Mouse (Mus musculus): ENCODE data around the gene E130309D02Rik. TPM values are rescaled to one million over a fixed set of nuclear protein-coding genes. Genes with fewer than 3 reads are reported as not detected.

E130309D02Rik gene
- polyA plus RNA-seq, 1 experiment from 2014 or later: 39.9 TPM

GRCm38 (mm10) chr5:143284762-143285161 lies 30.4 kb downstream of the E130309D02Rik start:
- H3K36me3 ChIP-seq (ENCODE audit: control insufficient read depth, insufficient read depth, low read length): no peaks in the 10 kb centered on the region
- no peak overlapping the region for H3K9ac ChIP-seq (ENCODE audit: low read depth, low read length)
- H3K4me2 ChIP-seq (replicated peaks; ENCODE audit: low read depth, low read length): no peak overlapping the region
- H3K4me3 ChIP-seq (ENCODE audit: low read length): no peak overlapping the region
- no peak overlapping the region for H3K27ac ChIP-seq (ENCODE audit: low read depth, low read length)
- WGBS: 57% methylated on average over 6 of the region's 6 CpGs
- ATAC-seq (ENCODE audit: low FRiP score, low TSS enrichment): no peak
- no peaks in the 10 kb centered on the region for H3K4me1 ChIP-seq (ENCODE audit: control insufficient read depth, insufficient read depth, low read length)
- H3K9me3 ChIP-seq (ENCODE audit: control insufficient read depth, low read length): no peaks in the 10 kb centered on the region
- H3K27me3 ChIP-seq (ENCODE audit: control insufficient read depth, insufficient read depth, low read length): peaks cover 42% of the 10 kb centered on the region

GRCm38 (mm10) chr5:143279247-143279646 lies 35.9 kb downstream of the E130309D02Rik start:
- 45% methylated on average over 8 of the region's 10 CpGs for WGBS
- ATAC-seq (ENCODE audit: low FRiP score, low TSS enrichment): 0 out of 2 replicates have a peak, but pooled peaks have one; percentile 28

DNA sequence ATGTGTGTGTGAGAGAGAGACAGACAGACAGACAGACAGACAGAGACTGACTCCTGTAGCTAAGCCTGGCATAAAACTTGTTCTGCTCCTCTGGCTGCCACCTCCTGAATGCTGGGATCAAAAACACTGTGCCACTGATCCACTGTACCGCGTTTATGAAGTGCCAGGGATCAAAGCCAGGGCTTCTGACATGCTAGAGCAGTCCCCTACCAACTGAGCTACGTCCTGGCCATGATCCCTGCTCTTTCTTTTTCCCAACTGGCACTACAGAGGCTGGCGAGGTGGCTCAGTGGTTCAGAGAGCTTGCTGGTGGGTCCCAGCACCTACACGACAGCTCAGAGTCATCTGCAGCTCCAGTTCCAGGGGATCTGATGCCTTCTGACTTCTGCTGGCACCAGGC lies 39.4 kb downstream of the E130309D02Rik start:
- H3K9me3 ChIP-seq (ENCODE audit: control insufficient read depth, low read length): no peaks in the 10 kb centered on the region
- H3K27me3 ChIP-seq (ENCODE audit: control insufficient read depth, insufficient read depth, low read length): no peaks in the 10 kb centered on the region; the same call in 1 of the 2 replicates
- H3K27ac ChIP-seq (ENCODE audit: low read depth, low read length): no peak overlapping the region
- 48% methylated on average over 5 of the region's 5 CpGs for WGBS
- no peak overlapping the region for H3K4me3 ChIP-seq (ENCODE audit: low read length)
- H3K4me2 ChIP-seq (replicated peaks; ENCODE audit: low read depth, low read length): no peak overlapping the region
- ATAC-seq (ENCODE audit: low FRiP score, low TSS enrichment): no peak
- no peak overlapping the region for H3K9ac ChIP-seq (ENCODE audit: low read depth, low read length)
- H3K36me3 ChIP-seq (ENCODE audit: control insufficient read depth, insufficient read depth, low read length): no peaks in the 10 kb centered on the region
- H3K4me1 ChIP-seq (ENCODE audit: control insufficient read depth, insufficient read depth, low read length): no peaks in the 10 kb centered on the region

More at GRCm38 (mm10) chr5:143279247-143279646, 35.9 kb downstream of the E130309D02Rik start:
- H3K4me3 ChIP-seq (ENCODE audit: low read length): no peak overlapping the region
- H3K4me2 ChIP-seq (replicated peaks; ENCODE audit: low read depth, low read length): no peak overlapping the region
- H3K27me3 ChIP-seq (ENCODE audit: control insufficient read depth, insufficient read depth, low read length): no peaks in the 10 kb centered on the region; the same call in 1 of the 2 replicates
- H3K27ac ChIP-seq (ENCODE audit: low read depth, low read length): no peak overlapping the region
- no peaks in the 10 kb centered on the region for H3K4me1 ChIP-seq (ENCODE audit: control insufficient read depth, insufficient read depth, low read length)
- no peaks in the 10 kb centered on the region for H3K36me3 ChIP-seq (ENCODE audit: control insufficient read depth, insufficient read depth, low read length)
- no peak overlapping the region for H3K9ac ChIP-seq (ENCODE audit: low read depth, low read length)
- H3K9me3 ChIP-seq (ENCODE audit: control insufficient read depth, low read length): no peaks in the 10 kb centered on the region

GRCm38 (mm10) chr5:143272540-143273330 lies 42.4 kb downstream of the E130309D02Rik start:
- 93% methylated on average over 16 of the region's 16 CpGs for WGBS
- no peak for ATAC-seq (ENCODE audit: low FRiP score, low TSS enrichment)
- no peak overlapping the region for H3K4me3 ChIP-seq (ENCODE audit: low read length)
- H3K9me3 ChIP-seq (ENCODE audit: control insufficient read depth, low read length): no peaks in the 10 kb centered on the region
- H3K4me2 ChIP-seq (replicated peaks; ENCODE audit: low read depth, low read length): no peak overlapping the region
- no peak overlapping the region for H3K27ac ChIP-seq (ENCODE audit: low read depth, low read length)
- no peaks in the 10 kb centered on the region for H3K36me3 ChIP-seq (ENCODE audit: control insufficient read depth, insufficient read depth, low read length)
- H3K9ac ChIP-seq (ENCODE audit: low read depth, low read length): no peak overlapping the region
- H3K4me1 ChIP-seq (ENCODE audit: control insufficient read depth, insufficient read depth, low read length): peaks cover 6% of the 10 kb centered on the region
- no peaks in the 10 kb centered on the region for H3K27me3 ChIP-seq (ENCODE audit: control insufficient read depth, insufficient read depth, low read length)

- no peak overlapping the region for H3K4me3 ChIP-seq (ENCODE audit: low read length)
- no peak overlapping the region for H3K27ac ChIP-seq (ENCODE audit: low read depth, low read length)
- 64% methylated on average over 3 of the region's 3 CpGs for WGBS
- H3K4me1 ChIP-seq (ENCODE audit: control insufficient read depth, insufficient read depth, low read length): peaks cover 6% of the 10 kb centered on the region
- no peak for ATAC-seq (ENCODE audit: low FRiP score, low TSS enrichment)
- no peaks in the 10 kb centered on the region for H3K9me3 ChIP-seq (ENCODE audit: control insufficient read depth, low read length)
- no peak overlapping the region for H3K9ac ChIP-seq (ENCODE audit: low read depth, low read length)
- no peaks in the 10 kb centered on the region for H3K27me3 ChIP-seq (ENCODE audit: control insufficient read depth, insufficient read depth, low read length)
- H3K36me3 ChIP-seq (ENCODE audit: control insufficient read depth, insufficient read depth, low read length): no peaks in the 10 kb centered on the region
- H3K4me2 ChIP-seq (replicated peaks; ENCODE audit: low read depth, low read length): no peak overlapping the region
Measured at GRCm38 (mm10) chr5:143272108-143272507, 43.1 kb downstream of the E130309D02Rik start.

GRCm38 (mm10) chr5:143271642-143272041 lies 43.5 kb downstream of the E130309D02Rik start:
- WGBS: 88% methylated on average over 6 of the region's 6 CpGs
- Histone ChIP-seq H3K4me3 (ENCODE audit: low read length) (no peak overlapping the region), H3K4me1 (ENCODE audit: control insufficient read depth, insufficient read depth, low read length) (peaks cover 6% of the 10 kb centered on the region), H3K27me3 (ENCODE audit: control insufficient read depth, insufficient read depth, low read length) (no peaks in the 10 kb centered on the region), H3K4me2 (replicated peaks; ENCODE audit: low read depth, low read length) (no peak overlapping the region), H3K9ac (ENCODE audit: low read depth, low read length) (no peak overlapping the region), H3K36me3 (ENCODE audit: control insufficient read depth, insufficient read depth, low read length) (no peaks in the 10 kb centered on the region), H3K27ac (ENCODE audit: low read depth, low read length) (no peak overlapping the region), H3K9me3 (ENCODE audit: control insufficient read depth, low read length) (no peaks in the 10 kb centered on the region)
- no peak for ATAC-seq (ENCODE audit: low FRiP score, low TSS enrichment)

GRCm38 (mm10) chr5:143270151-143270519 lies 45.0 kb downstream of the E130309D02Rik start:
- 3% methylated on average over 12 of the region's 12 CpGs for WGBS
- peak overlapping the region; percentile 89 for H3K4me3 ChIP-seq (ENCODE audit: low read length)
- H3K9me3 ChIP-seq (ENCODE audit: control insufficient read depth, low read length): no peaks in the 10 kb centered on the region
- H3K27ac ChIP-seq (ENCODE audit: low read depth, low read length): no peak overlapping the region
- ATAC-seq (ENCODE audit: low FRiP score, low TSS enrichment): no peak
- peaks cover 6% of the 10 kb centered on the region for H3K4me1 ChIP-seq (ENCODE audit: control insufficient read depth, insufficient read depth, low read length)
- H3K4me2 ChIP-seq (replicated peaks; ENCODE audit: low read depth, low read length): peak overlapping the region; percentile 89
- peak overlapping the region; percentile 93 for H3K9ac ChIP-seq (ENCODE audit: low read depth, low read length)
- H3K27me3 ChIP-seq (ENCODE audit: control insufficient read depth, insufficient read depth, low read length): no peaks in the 10 kb centered on the region
- H3K36me3 ChIP-seq (ENCODE audit: control insufficient read depth, insufficient read depth, low read length): no peaks in the 10 kb centered on the region

DNA sequence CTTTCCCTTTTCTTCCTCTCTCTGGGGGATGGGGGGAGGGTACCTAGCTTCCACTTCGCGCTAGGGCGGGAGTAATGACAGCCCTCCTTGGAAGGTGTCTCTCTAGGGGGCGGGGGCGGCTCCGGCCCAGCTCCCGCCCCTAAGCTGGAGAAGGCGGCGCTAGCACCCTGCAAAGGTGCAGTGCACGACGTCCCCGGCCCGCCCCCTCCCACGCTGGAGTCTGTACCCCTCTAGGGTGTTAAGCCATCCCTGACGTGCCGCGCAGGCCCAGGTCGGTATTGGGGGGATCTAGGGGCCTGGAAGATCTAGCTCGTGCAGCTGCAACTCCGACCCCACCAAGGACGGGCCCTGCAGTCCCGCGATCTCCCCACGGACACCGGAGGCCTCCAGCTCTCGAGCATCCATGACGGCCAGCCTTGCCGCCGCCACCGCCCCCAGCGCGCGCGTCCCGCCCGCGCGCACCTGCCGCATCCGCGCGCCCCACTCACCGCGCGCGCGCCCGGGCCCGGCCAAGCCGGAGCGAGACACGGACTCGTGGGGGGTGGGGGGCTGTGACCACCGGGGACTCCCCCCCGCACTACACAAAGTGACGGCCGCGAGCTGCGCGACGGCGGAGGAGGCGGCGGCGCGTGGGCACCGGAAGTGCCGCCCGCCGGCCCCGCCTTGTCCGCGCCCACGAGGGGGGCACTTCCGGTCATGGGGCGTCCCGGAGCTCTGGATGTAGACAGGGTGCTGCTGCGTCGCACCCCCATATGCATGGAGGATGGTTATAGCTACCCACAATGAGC lies 45.6 kb downstream of the E130309D02Rik start, which contains the start of gene Zfp316:
TSS of gene Zfp316 (minus strand) at position 660 of the 788 bp plus-strand sequence.
- Histone ChIP-seq H3K27me3 (ENCODE audit: control insufficient read depth, insufficient read depth, low read length) (no peaks in the 10 kb centered on the region), H3K4me2 (replicated peaks; ENCODE audit: low read depth, low read length) (peak within 1 kb of the TSS; percentile 89), H3K9ac (ENCODE audit: low read depth, low read length) (peak within 1 kb of the TSS; percentile 93), H3K27ac (ENCODE audit: low read depth, low read length) (peak within 1 kb of the TSS; percentile 48; the same call in 1 of the 2 replicates), H3K4me3 (ENCODE audit: low read length) (peak within 1 kb of the TSS; percentile 89), H3K9me3 (ENCODE audit: control insufficient read depth, low read length) (no peaks in the 10 kb centered on the region), H3K36me3 (ENCODE audit: control insufficient read depth, insufficient read depth, low read length) (no peaks in the 10 kb centered on the region), H3K4me1 (ENCODE audit: control insufficient read depth, insufficient read depth, low read length) (peaks cover 6% of the 10 kb centered on the region)
- peak; percentile 88 for ATAC-seq (ENCODE audit: low FRiP score, low TSS enrichment)
- under 1% methylated on average over 78 of the region's 79 CpGs for WGBS

DNA sequence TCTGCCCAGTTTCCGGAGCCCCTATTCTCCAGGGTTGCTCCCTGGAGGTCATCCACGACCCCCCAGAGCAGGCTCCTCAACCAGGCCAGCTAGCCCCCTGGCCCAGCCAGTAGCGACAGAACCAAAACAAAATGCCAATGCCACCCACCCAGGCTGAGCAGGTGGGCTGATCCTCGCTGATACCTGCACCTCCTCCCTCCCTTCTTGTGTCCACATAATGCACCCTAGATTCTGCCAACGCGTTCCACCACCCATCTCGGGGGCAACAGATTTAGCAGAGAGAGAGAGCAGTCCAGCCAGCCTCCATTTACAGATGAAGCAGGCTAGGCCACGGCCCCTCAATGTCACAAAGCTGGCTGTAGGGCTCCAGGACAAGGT lies 46.2 kb downstream of the E130309D02Rik start:
- Histone ChIP-seq H3K4me3 (ENCODE audit: low read length) (peak overlapping the region; percentile 89), H3K4me1 (ENCODE audit: control insufficient read depth, insufficient read depth, low read length) (peaks cover 6% of the 10 kb centered on the region), H3K36me3 (ENCODE audit: control insufficient read depth, insufficient read depth, low read length) (peaks cover 2% of the 10 kb centered on the region; the same call in 1 of the 2 replicates), H3K27me3 (ENCODE audit: control insufficient read depth, insufficient read depth, low read length) (no peaks in the 10 kb centered on the region), H3K9ac (ENCODE audit: low read depth, low read length) (peak overlapping the region; percentile 93), H3K27ac (ENCODE audit: low read depth, low read length) (no peak overlapping the region), H3K4me2 (replicated peaks; ENCODE audit: low read depth, low read length) (peak overlapping the region; percentile 89), H3K9me3 (ENCODE audit: control insufficient read depth, low read length) (no peaks in the 10 kb centered on the region)
- no peak for ATAC-seq (ENCODE audit: low FRiP score, low TSS enrichment)
- WGBS: 34% methylated on average over 8 of the region's 8 CpGs

Measured in kidney, embryonic 14.5 days (tissue).